Mouse (Mus musculus) olfactory bulb, adult 2 months (tissue): ENCODE data around the gene Nsmce4a.

Experiments
- CTCF ChIP-seq: fragments of 200-500 bp; IDR thresholded peaks from 2 replicates; pipeline ENCODE4 v1.5.1; 2012; ENCODE audit warnings: low read depth, mild to moderate bottlenecking, low read length, moderate library complexity; ENCODE audit not compliant: insufficient read depth
- POLR2A ChIP-seq: fragments of 200-500 bp; IDR thresholded peaks from 2 replicates; pipeline ENCODE4 v1.6.1; 2012; ENCODE audit warnings: mild to moderate bottlenecking, low read depth, low read length, moderate library complexity; ENCODE audit not compliant: insufficient read depth

DNA sequence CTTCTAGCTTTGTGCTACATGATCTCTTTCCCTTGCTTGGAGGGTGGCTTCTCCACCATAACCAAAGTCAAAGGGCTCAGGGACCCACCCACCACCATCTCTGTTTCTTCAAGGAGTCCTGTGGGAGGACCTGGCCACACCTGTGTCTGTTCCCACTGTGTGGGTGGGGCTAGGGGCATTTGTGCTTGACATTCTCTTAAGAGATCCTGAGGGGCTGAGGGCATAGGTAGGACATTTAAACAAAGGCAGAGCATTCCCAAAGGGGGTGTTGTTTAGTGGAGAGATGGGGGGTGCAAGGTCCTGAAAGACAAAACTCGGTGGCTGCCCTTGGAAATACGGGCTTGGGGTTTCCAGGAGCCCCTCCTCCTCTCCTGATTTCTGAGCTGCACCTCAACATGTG is 27.6 kb upstream of the Nsmce4a start:
- TF ChIP-seq CTCF = no peak
- no peak for TF ChIP-seq POLR2A
